Mouse (Mus musculus): ENCODE results near the gene Exoc2. TPM values are rescaled to one million over a fixed set of nuclear protein-coding genes. Genes with fewer than 3 reads are reported as not detected.
A peak's percentile ranks its signal among the peaks of the same experiment; 100 is the strongest.

Gene Exoc2
- total RNA-seq, 2 experiments from 2014 or later = 33.9 to 36.3 TPM

DNA sequence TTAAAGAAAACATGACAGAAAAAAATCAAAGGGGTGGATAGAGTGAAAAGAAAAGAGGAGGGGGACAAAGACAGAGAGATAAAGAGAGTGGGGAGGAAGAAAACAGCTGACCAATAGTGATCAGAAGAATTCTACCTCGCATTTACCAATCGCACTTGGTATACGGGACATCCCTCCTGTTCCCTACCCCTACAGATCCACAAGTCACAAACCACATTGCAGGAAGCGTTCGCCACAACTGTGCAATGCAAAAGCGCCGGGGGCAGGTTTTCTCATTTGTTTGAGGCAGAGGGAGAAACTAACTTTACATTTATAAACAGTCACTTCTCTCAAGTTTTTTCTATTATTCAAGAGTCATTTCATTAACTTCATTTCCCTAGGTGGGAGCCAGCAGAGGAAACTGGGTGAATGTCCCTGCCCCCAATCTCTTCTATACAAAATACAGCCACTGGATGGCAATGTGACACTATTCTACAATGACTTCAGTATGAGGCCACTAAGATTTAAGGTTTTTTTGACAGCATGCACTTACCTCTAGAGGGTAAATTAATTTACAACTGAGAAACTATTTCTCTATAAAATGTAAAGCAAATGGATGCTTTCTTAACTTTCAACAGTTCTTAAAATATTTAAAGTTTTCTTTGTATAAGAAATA is 72.4 kb downstream of the Exoc2 start:
- no peak for DNase-seq (ENCODE audit: low spot score in 2 of 2)

DNA sequence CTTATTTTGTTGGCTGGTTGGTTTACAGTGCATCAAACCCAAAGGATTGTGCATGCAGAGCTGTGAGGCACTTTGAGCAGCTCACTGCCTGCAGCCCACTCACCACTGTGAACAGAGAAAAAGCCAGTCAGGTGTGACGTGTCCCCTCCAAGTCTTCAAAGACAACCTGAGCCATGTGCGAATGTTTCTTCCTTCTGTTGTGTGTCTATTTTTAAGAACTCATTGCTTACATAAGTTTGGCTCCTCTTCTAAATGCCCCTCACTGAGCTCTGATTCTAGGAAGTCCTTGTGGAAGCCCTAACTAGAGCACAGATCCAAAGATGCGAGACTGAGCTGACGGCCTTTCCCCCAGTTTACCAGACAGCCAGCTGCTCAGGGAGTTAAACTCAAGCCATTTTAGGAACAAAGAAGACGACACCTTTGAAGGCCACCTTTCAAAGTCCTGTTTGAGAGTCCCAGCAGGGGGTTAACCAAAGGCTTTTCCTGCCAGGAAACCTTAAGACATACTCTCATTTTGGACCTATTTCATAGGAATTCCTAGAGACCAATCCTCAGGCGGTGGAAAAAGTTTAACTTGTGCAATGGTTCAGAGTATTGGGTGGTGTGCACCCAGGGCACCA is 79.8 kb downstream of the Exoc2 start:
- no peak for DNase-seq (ENCODE audit: low spot score in 2 of 2)

DNA sequence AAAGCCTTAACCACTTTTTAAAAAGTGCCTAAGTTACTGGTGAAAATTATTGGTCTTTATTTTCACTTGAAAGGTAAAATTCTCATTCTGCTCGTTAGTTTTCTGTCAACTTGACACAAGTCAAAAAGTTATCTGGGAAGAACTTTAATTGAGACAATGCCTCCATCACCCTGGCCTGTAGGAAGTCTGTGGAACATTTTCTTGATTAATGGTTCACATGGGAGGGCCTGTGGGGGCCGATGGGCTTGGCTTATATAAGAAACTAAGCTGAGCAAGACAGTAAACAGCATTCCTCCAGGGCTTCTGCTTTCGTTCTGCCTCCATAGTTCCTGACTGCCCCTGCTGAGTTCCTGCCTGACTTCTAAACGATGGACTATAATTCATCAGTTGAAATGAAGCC is 81.6 kb downstream of the Exoc2 start:
- DNase-seq (ENCODE audit: low spot score in 2 of 2) = no peak

DNA sequence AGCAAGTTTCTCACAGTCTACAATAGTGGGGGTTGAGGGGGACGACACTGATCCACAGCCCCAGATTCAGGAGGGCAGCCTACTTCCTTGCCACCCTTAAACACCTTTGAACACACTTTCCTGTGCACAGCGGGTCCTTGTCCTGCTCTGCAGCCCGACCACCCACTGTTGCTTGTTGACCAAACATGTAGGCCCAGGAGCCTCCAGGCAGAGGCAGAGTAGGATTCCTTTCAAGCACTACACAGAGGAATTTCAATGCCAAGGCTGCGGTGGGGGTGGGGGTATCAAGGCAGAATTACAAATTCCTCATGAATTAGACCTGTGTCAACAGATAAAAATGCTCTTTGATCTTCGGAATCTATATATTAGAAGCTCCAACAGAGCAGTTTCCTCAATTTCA is 82.7 kb downstream of the Exoc2 start:
- DNase-seq (ENCODE audit: low spot score in 2 of 2) = no peak

DNA sequence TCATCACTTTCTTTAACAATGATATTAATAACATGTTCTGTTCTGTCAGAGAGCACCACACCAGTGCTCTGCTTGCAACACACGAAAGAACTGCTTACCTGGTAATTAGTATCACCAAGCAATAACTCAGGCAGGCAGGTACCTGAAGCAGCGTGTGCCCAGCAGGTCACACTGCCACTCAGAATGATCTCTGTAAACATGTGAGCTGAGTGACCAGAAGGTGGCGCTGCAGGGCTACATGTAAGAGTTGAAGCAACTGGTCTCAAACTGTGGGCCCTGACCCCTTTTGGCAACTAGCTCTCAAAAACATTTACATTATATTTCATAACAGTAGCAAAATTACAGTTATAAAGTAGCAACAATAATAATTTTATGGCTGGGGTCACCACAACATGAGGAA is 85.4 kb downstream of the Exoc2 start:
- peak; percentile 42 to 59 for DNase-seq (ENCODE audit: low spot score in 2 of 2)

DNA sequence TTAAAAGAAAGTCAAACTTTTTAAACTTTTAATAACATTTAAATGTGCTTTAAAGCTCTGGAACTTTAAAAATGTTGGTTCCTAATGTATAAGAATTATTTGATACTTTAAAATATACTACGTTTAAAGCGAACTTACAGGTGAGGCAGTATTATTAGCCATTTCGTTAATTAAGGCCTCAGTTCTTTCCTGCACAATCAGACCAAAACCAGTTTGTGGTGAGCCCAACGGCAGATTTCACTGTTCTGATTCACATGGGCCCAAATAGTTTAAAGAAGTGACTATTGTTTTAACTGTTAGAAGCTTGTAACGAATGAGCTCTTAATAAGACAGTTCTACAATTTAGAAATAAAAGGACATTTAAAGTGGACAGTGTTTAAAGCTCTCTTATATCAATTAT is 93.6 kb downstream of the Exoc2 start:
- no peak for DNase-seq (ENCODE audit: low spot score in 2 of 2)

DNA sequence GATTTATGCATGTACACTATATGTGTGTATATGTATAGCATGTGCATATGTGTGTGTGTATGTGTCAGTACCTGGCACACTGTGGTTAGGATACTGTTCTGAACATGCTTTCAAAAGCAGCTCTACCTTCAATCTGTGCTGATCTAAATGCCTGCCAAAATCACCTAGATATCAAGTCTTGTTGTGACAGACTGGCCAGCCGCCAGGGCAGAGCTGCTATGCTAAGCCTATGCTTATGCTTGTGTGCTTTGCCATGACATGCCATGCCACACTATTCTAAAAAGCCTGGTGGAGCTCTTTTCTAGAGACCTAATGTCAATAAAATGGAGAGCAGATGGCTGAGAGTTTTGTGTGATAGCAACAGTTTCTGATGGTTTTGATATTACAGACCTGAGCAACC is 94.0 kb downstream of the Exoc2 start:
- no peak for DNase-seq (ENCODE audit: low spot score in 2 of 2)

DNA sequence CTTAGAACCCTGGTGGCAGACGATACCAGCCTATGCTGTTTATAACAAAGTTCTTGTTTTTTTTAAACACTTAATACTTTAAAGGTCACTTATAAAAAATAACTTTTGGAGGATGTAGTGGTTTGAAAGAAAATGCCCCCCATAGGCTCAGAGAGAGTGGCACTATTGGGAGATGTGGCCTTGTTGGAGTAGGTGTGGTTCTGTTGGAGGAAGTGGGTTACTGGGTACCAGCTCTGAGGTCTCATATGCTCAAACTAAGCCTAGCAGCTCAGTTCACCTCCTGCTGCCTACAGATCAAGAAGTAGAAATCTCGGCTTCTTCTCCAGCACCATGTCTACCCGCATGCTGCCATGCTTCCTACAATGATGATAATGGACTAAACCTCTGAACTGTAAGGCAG is 98.1 kb downstream of the Exoc2 start:
- DNase-seq (ENCODE audit: low spot score in 2 of 2) = no peak

DNA sequence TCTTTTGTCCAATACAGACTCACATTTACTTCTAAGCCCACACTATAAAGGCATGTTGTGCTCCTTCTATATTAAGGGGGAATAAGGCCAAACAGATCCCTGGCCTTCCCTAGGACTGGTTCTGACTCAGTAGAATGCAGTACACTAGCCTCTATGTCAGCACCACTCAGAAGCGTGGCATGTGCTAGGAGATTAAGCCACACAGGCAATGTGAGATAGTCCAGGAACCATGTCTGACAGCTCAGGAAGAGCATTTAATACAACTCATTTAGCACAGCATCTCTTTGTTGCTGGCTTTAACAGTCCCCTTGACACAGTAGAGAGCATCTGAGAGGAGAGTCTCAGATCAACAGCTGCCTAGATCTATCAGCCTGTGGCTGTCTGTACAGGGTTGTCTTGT is 100.4 kb downstream of the Exoc2 start:
- no peak for DNase-seq (ENCODE audit: low spot score in 2 of 2)

DNA sequence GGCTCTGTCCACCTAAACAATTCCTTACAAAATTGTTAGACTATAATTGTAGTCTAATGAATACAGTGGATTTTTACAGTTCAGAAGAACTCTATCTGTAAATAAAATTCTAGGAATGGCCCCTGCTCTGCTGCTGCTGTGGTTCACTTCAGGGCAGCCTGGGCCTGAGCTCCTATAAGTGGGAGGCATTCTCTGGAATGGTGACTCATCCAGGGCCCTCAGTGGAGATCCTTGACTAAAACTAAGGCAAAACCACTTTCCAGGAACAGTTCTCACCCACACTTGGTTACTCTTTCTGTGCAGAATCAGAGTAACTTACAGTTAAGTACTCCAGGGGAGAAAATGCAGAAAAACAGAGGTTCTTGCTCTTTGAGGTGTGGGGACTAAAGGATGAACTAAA is 108.4 kb downstream of the Exoc2 start:
- DNase-seq (ENCODE audit: low spot score in 2 of 2) = no peak

DNA sequence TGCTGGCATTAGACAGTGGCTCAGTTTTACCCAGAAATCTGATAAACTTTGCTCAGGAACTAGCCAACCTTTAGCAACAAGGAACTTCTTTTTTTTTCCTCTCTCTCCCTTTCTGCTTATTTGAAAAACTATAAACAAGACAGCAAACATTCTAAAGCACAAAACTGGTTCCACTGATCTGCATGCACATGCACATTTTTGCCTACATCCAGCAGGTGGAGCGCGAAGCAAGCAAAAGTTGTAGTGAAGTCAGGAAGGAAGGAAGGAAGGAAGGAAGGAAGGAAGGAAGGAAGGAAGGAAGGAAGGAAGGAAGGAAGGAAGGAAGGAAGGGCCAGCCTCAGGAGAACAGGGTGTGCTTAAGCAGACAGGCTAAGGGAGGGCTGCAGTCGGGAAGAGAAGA is 109.9 kb downstream of the Exoc2 start:
- DNase-seq (ENCODE audit: low spot score in 2 of 2) = no peak

DNA sequence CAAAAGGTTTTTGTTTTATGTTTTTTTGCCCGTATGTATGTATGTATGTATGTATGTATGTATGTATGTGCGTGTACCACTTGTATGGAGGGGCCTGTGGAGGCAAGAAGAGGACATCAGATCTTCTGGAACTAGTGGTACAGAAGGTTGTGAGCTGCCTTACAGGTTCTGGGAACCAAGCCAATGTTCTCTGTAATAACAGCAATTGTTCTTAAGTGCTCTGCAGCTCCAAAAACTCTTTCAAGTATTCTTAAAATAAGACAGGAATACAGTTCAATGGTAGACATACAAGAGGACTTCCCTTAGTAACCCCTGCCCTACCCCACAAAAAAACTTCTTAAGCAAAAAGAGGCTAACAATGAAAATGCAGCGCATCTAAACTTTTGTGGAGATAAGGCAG is 115.5 kb downstream of the Exoc2 start:
- no peak for DNase-seq (ENCODE audit: low spot score in 2 of 2)

DNA sequence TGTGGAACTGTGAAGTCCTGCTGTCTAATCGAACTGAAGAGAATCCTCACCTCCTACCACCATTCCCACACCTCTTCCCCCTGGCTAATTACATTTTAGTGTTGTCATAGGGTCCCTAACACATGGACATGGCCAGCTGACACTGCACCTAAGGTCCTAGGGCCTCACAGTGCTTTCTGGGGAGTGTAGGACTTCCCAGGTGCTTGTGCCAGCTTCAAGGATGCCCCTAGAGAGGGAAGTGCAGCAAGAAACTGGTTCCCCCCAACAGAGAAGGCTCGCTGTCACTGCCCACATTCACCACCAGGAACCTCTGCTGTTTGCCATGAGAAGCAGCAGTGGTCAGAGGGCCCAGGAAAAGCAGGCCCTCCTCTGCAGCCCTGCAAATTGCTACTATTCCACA is 123.2 kb downstream of the Exoc2 start:
- no peak for DNase-seq (ENCODE audit: low spot score in 2 of 2)

DNA sequence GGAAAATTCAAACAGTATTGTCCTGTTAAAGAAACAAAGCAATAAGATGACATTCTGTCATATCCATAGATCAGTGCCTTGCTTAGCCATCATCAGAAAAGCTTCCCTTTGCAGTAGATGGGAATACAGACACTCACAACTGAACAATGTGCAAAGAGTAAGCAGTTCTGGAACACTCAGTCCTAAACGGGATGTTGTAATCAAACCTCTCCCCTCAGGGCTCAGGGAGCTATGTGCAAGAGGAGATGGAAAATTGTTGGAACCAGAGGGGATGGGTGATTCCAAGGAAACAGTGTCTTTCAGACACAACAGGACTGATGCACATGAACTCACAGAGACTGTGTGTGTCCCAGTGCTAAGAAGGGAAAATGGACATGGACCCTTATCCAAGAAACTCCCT is 125.9 kb downstream of the Exoc2 start:
- no peak for DNase-seq (ENCODE audit: low spot score in 2 of 2)

DNA sequence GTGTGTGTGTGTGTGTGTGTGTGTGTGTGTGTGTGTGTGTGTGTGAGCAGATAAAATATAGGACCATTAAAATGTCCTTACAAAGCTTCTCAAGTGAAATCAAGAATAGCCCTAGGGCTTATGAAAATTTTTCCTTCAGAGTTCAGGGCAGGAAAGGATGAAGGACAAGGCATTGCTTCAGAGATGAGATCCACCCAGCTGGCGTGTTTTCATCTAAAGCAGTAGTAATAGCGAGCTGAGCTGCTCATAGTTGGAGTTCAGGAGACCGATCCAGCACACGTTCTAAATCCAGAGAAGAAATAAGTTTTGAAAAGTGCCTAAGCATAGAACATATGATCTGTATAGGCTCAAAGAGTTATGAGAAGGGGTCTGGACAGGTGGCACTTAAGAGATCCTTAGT is 127.4 kb downstream of the Exoc2 start:
- no peak for DNase-seq (ENCODE audit: low spot score in 2 of 2)

DNA sequence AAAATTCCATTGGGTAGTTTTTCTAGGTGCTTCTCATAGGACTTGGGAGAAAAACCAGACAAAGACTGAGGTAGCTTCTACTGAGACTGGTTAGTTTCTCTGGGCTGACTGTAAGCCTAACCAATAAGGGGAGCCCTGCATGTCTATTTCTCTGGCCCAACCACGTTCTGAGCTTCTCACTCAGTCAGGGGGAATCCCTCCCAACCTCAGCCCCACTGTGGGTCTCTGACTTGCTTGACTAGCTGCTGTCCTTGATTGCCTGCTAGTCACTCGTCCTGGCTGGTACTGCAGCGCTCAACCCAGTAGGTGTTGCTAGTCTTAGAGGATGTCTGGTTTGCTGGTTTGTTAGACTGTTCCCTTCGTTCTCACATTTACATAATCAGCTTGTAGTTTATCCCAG is 130.8 kb downstream of the Exoc2 start:
- DNase-seq (ENCODE audit: low spot score in 2 of 2) = no peak

DNA sequence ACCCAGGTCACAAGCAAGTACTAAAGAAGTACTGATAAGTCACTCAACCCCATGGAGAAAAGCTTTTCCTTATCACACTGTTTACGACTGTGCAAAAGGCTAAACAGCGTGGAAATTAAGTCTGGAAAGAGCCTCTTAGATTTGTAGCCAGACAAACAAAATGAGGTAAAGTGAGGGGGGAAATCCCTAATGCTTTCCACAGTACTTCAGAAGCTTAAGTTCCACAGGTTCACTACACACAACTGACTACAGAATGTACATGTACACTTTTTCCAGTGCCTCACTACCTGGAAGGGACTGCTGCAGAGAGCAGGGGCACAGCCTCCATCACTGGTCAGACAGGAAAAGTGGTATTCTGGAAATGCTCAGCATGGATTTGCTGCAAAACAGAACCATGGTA is 132.1 kb downstream of the Exoc2 start:
- no peak for DNase-seq (ENCODE audit: low spot score in 2 of 2)

DNA sequence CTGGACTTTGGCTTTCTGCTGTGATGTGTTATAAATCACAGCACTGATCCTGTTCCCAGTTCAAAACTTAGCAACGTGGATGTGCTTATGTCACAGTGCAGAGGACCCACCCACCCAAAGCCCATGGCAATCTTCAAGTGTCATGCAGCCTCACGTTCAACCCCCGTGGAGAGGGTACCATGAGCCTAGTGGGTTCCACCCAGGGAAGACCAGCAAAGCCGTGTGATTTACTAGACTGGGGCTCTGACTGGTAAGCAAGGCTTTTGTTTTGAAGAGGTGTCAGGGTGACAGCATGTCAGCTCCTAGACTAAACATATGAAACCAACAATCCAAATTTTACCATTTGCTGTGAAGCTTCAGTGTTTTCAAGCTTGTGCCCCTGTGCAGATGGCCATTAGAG is 132.6 kb downstream of the Exoc2 start:
- DNase-seq (ENCODE audit: low spot score in 2 of 2) = no peak

DNA sequence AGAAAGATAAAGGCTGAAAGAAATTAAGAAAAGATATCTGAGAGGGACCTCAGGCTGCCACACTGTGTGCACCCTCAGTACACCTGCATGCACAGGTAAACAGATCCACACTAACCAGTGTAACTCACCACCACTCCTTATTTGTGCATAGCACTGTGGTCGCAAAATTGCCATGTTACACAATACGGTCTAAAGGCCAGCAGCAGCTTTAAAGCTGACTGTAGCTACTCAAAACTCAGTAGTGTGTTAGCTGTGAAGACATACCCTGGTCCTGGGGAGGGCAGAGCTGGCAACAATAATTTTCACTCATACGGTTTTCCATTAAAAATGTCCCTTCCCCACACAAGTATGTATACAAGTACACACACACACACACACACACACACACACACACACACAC is 133.2 kb downstream of the Exoc2 start:
- no peak for DNase-seq (ENCODE audit: low spot score in 2 of 2)

DNA sequence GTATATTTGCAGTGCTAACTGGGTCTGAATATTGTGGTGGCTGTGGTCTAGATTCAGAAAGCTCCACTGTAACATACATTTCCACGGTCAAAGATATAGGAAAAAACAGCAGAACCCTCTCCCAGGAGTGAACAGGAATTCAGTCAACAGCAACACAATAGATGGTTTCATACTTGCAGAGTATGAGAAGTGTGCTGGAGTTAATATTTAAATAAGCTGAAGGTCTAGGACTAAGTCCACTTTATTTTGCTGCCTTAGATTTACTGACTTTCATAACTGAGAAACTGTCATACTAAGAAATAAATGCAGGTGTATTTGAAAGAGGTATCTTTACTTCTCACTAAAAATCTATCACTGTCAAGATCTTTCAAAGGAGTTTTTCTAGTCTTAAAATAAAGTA is 137.6 kb downstream of the Exoc2 start:
- no peak for DNase-seq (ENCODE audit: low spot score in 2 of 2)

DNA sequence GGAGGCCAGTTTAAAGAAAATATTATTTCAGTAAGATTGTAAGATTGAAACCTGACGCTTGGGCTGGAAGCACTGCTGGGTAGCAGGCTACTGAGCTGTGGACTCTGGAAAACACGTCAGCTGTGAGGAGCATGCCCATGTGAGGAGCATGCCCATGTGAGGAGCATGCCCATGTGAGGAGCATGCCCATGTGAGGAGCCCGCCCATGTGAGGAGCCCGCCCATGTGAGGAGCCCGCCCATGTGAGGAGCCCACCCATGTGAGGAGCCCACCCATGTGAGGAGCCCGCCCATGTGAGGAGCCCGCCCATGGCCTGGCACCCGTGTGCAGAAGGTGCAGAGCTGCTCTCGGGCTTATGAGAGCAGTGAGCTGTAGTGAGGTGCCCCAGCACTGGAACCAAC is 139.0 kb downstream of the Exoc2 start:
- no peak for DNase-seq (ENCODE audit: low spot score in 2 of 2)

DNA sequence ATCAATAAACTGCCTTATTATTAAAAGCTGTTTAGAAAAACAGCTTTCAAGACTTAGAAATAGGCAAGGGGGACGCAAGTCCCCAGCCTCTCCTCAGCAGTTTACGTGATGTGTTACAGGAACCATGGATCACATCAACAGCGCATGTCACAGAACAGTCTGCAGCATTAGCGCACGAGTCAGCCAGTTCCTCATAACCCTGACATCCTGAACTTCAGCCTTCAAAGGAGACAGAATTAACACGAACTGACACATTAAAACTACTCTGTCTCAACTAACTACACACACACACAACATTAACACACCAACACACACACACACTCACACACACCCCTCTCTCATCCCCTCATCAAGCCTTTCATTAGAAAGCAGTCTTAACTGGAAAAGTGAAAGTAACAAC is 139.5 kb downstream of the Exoc2 start:
- no peak for DNase-seq (ENCODE audit: low spot score in 2 of 2)

DNA sequence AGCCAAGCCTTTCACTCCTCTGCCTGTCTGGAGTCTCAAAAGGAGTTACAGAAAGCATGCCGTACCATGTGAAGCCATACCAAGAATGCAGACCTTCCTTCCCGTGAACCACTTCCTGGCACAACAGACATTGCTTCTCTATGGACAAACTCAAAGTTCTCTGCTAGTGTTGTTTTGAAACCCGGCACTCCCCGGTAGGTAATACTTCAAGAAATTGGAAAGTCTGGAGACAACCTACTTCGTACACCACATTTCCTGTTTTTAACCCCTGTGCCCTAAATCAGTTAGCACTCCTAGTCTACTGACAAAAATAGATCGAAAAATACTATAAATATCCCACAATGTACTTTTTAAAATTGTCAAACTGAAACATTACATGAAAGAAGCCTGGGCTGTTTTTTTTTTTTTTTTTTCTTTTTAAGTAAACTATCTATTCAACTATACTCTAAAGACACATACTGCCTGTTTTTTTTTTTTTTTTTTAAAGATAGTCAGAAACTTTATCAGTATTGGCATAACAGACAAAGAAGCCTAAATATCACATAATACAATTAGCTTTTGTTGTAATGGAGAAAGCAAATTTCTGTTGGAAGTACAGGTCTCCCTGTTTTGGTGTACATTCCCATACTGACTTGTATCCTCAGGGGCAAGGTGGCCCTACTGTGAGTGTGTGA is 140.3 kb downstream of the Exoc2 start:
- no peak for DNase-seq (ENCODE audit: low spot score in 2 of 2)

Data from adrenal gland, postnatal 4 days (tissue).